Mouse (Mus musculus): Measurements from ENCODE around the gene Tspan1. TPM values are rescaled to one million over a fixed set of nuclear protein-coding genes. Genes with fewer than 3 reads are reported as not detected.

The Tspan1 gene
- total RNA-seq, 4 experiments from 2014 or later = not detected

GRCm38 (mm10) chr4:116168617-116169352 lies 1.4 kb upstream of the Tspan1 start:
- DNase-seq (ENCODE audit: low spot score in 2 of 2) = peak in 1 of 2 experiments; percentile 80

- no peak for DNase-seq (ENCODE audit: low spot score in 2 of 2)
Measured at GRCm38 (mm10) chr4:116165708-116166407, 1.5 kb downstream of the Tspan1 start.

- DNase-seq (ENCODE audit: low spot score in 2 of 2) = no peak
Measured at GRCm38 (mm10) chr4:116164759-116165554, 2.4 kb downstream of the Tspan1 start.

GRCm38 (mm10) chr4:116162142-116162541 lies 5.3 kb downstream of the Tspan1 start:
- DNase-seq (ENCODE audit: low spot score in 2 of 2) = no peak

- DNase-seq (ENCODE audit: low spot score in 2 of 2) = peak; percentile 70 to 79
Measured at GRCm38 (mm10) chr4:116160769-116161168, 6.6 kb downstream of the Tspan1 start.

GRCm38 (mm10) chr4:116159912-116160311 lies 7.5 kb downstream of the Tspan1 start:
- DNase-seq (ENCODE audit: low spot score in 2 of 2) = no peak

- DNase-seq (ENCODE audit: low spot score in 2 of 2) = no peak
Measured at GRCm38 (mm10) chr4:116157882-116158281, 9.5 kb downstream of the Tspan1 start.

- no peak for DNase-seq (ENCODE audit: low spot score in 2 of 2)
Measured at GRCm38 (mm10) chr4:116152702-116153101, 14.7 kb downstream of the Tspan1 start.

GRCm38 (mm10) chr4:116151238-116151637 lies 16.2 kb downstream of the Tspan1 start, which contains the start of gene Lurap1:
TSS of gene Lurap1 (minus strand) at chr4:116151338.
- DNase-seq (ENCODE audit: low spot score in 2 of 2) = no peak

GRCm38 (mm10) chr4:116150862-116151221 lies 16.6 kb downstream of the Tspan1 start:
- no peak for DNase-seq (ENCODE audit: low spot score in 2 of 2)

GRCm38 (mm10) chr4:116150156-116150861 lies 17.1 kb downstream of the Tspan1 start:
- no peak for DNase-seq (ENCODE audit: low spot score in 2 of 2)

- no peak for DNase-seq (ENCODE audit: low spot score in 2 of 2)
Measured at GRCm38 (mm10) chr4:116149812-116150155, 17.6 kb downstream of the Tspan1 start.

- peak in 1 of 2 experiments; percentile 64 for DNase-seq (ENCODE audit: low spot score in 2 of 2)
Measured at GRCm38 (mm10) chr4:116143891-116144717, 23.3 kb downstream of the Tspan1 start.

- no peak for DNase-seq (ENCODE audit: low spot score in 2 of 2)
Measured at GRCm38 (mm10) chr4:116143317-116143811, 24.0 kb downstream of the Tspan1 start.

- no peak for DNase-seq (ENCODE audit: low spot score in 2 of 2)
Measured at GRCm38 (mm10) chr4:116142269-116142668, 25.1 kb downstream of the Tspan1 start.

GRCm38 (mm10) chr4:116141736-116142135 lies 25.7 kb downstream of the Tspan1 start:
- DNase-seq (ENCODE audit: low spot score in 2 of 2) = no peak

GRCm38 (mm10) chr4:116140801-116141574 lies 26.4 kb downstream of the Tspan1 start:
- no peak for DNase-seq (ENCODE audit: low spot score in 2 of 2)

- DNase-seq (ENCODE audit: low spot score in 2 of 2) = no peak
Measured at GRCm38 (mm10) chr4:116137421-116137996, 29.9 kb downstream of the Tspan1 start.

- no peak for DNase-seq (ENCODE audit: low spot score in 2 of 2)
Measured at GRCm38 (mm10) chr4:116134990-116135389, 32.4 kb downstream of the Tspan1 start.

Measured in layer of hippocampus, adult 8-10 months (tissue).